Mouse (Mus musculus) intestine, embryonic 16.5 days (tissue): ENCODE measurements around the gene Fam84b. TPM values are rescaled to one million over a fixed set of nuclear protein-coding genes. Genes with fewer than 3 reads are reported as not detected.
A peak's percentile ranks its signal among the peaks of the same experiment; 100 is the strongest.

Source experiments
- ATAC-seq: fragments of 200-750 bp; cut with Nextera tagmentation; 2 replicates; pipeline ENCODE4 v1.8.0; 2017; ENCODE audit warnings: moderate TSS enrichment, moderate library complexity
- H3K27ac ChIP-seq: fragments of 300-500 bp; sonication (generic); 2 replicates; pipeline ENCODE4 v1.5.1; 2014; ENCODE audit warnings: mild to moderate bottlenecking, low read length
- H3K27me3 ChIP-seq: fragments of 300-500 bp; sonication (generic); replicated peaks from 2 replicates; pipeline ENCODE4 v1.6.1; 2014; ENCODE audit warnings: low read length, control low read depth, mixed read lengths; ENCODE audit not compliant: control insufficient read depth, insufficient read depth
- H3K36me3 ChIP-seq: fragments of 300-500 bp; sonication (generic); 2 replicates; pipeline ENCODE4 v1.6.1; 2014; ENCODE audit warnings: low read length, control low read depth; ENCODE audit not compliant: control insufficient read depth, insufficient read depth
- H3K4me1 ChIP-seq: fragments of 300-500 bp; sonication (generic); 2 replicates; pipeline ENCODE4 v1.6.1; 2014; ENCODE audit warnings: low read length, control low read depth, mixed read lengths; ENCODE audit not compliant: control insufficient read depth, insufficient read depth
- H3K4me2 ChIP-seq: fragments of 300-500 bp; sonication (generic); 2 replicates; pipeline ENCODE4 v1.6.1; 2014; ENCODE audit warnings: low read depth, low read length, control low read depth
- H3K4me3 ChIP-seq: fragments of 300-500 bp; sonication (generic); 2 replicates; pipeline ENCODE4 v1.5.1; 2014; ENCODE audit warnings: mild to moderate bottlenecking, low read length
- H3K9ac ChIP-seq: fragments of 300-500 bp; sonication (generic); 2 replicates; pipeline ENCODE4 v1.6.1; 2014; ENCODE audit warnings: low read depth, low read length
- H3K9me3 ChIP-seq: fragments of 300-500 bp; sonication (generic); 2 replicates; pipeline ENCODE4 v1.6.1; 2016; ENCODE audit warnings: low read length, control low read depth; ENCODE audit not compliant: control insufficient read depth
- WGBS: fragments of 180-500 bp; shearing (Covaris S2); extraction: QIAGEN DNeasy Blood & Tissue Kit; methylation state at CpG from one replicate; pipeline ENCODE4 v1.1.7; 2014; 5-methylcytosine and 5-hydroxymethylcytosine counted together
- polyA plus RNA-seq: library from polyadenylated mRNA; unstranded; fragments of >200 nt; fragmentation: Nextera tagmentation; extraction: Ambion mirVana; gene quantifications from 2 replicates; pipeline ENCODE4 v1.2.1, GENCODE M21; 2015

Fam84b gene
- 47.8 and 61.2 TPM in 2 replicates for polyA plus RNA-seq

DNA sequence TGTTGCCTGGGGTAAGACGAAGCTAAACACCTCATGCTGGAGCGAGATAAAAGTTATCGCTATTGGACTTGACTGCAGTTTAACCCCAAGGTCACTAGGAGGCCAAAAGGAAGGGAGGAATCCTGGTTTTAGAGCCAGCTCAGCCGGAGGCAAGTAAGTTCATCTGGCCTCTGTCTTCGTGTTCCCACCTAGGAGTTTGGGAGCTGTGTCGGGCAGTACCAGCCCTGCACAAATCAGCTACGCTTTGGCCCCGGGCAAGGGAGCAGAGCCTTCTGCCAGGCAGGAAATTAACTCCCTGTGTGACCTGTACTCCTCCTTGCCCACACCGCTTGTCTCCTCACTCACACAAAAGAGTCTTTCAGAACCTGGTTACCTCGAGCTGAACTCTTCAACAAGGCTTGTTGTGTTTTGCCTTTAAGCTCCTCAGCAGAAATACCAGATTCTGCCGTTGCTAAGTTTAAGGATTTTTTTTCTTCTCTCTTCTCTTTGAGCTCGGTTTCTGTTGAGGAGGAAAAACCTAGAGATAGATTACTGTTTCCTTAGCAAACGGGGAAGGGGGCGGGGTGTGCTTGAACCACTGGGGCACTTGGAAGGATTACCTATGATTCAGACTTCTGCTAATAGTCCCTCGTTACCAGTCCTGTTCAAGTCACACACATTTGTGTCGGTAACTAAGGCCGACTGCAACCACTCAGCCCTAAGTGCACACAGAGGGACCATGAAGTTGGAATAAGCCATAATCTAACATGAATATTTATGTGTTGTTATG is at the start of gene Fam84b:
Gene Fam84b (minus strand): TSS at position 548 of the 769 bp plus-strand sequence.
- Histone ChIP-seq H3K36me3 (no peaks in the 10 kb centered on the region), H3K4me2 (peak within 1 kb of the TSS; percentile 37), H3K27ac (peak within 1 kb of the TSS; percentile 21; the same call in 1 of the 2 replicates), H3K9ac (no peak within 1 kb of the TSS), H3K27me3 (no peaks in the 10 kb centered on the region), H3K9me3 (no peaks in the 10 kb centered on the region), H3K4me1 (peaks cover 10% of the 10 kb centered on the region), H3K4me3 (no peak within 1 kb of the TSS)
- 23% methylated on average over 17 of the region's 17 CpGs for WGBS
- ATAC-seq: peak; percentile 74

DNA sequence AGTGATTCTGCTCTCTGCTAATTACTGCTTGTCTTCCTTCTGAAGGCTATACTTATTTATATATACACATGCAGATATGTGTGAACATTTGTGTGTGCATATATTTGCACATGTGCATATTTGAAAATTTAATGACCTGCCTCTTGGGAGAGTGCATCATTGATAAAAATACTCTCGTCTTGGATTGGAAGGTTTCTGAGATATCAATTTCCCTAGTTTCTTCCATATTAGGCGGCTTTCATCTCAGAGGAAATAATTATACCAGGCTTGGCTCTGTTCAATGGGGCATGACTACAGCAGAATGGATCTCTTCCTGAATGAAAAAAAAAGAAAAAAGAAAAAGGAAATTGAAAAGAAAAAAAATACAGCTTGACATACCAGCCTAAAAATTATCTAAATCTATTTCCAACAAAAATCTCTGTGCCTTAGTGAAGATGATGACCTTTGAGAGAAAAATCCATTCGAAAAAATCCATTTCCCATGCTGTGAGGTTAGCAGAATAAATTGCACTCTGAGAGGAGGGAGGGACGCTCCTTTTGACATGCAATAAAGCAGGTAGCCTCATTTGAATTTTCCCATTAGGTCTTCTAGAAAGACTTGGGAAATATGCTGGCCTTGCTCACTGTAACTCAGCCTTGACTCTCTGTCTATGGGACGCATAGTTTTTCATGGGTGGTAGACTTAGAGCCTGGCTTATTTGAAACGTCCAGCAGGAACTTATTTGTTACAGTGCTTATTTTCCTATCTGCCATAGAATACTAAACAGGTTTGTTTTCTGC is 44.8 kb upstream of the Fam84b start:
- Histone ChIP-seq H3K36me3 (no peaks in the 10 kb centered on the region), H3K4me1 (no peaks in the 10 kb centered on the region), H3K9ac (no peak overlapping the region), H3K27me3 (no peaks in the 10 kb centered on the region), H3K4me3 (no peak overlapping the region), H3K9me3 (no peaks in the 10 kb centered on the region), H3K4me2 (no peak overlapping the region), H3K27ac (no peak overlapping the region)
- ATAC-seq: no peak
- 66% methylated on average over 6 of the region's 6 CpGs for WGBS

DNA sequence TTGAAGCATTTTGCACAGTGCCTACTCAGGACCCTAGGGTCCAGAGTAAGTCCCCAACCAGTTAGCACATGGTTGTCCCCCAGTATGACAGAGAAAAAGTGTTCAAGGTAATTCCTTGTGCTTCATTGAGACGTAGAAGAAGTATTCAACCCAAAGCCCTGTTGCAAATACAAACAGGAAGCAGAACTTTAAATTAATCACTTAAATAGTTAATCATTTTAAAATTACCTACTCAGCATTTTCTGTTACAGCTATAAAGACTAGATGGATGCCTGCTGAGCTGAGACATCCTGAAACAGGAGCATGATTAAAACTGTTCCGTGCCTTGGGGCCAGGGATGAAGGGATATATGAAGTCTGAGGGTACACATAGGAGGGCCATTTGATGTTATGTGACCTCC is 42.5 kb upstream of the Fam84b start:
- Histone ChIP-seq H3K27ac (no peak overlapping the region), H3K4me1 (no peaks in the 10 kb centered on the region), H3K27me3 (no peaks in the 10 kb centered on the region), H3K36me3 (no peaks in the 10 kb centered on the region), H3K4me3 (no peak overlapping the region), H3K4me2 (no peak overlapping the region), H3K9me3 (no peaks in the 10 kb centered on the region), H3K9ac (no peak overlapping the region)
- ATAC-seq: no peak
- 81% methylated on average over 2 of the region's 2 CpGs for WGBS

DNA sequence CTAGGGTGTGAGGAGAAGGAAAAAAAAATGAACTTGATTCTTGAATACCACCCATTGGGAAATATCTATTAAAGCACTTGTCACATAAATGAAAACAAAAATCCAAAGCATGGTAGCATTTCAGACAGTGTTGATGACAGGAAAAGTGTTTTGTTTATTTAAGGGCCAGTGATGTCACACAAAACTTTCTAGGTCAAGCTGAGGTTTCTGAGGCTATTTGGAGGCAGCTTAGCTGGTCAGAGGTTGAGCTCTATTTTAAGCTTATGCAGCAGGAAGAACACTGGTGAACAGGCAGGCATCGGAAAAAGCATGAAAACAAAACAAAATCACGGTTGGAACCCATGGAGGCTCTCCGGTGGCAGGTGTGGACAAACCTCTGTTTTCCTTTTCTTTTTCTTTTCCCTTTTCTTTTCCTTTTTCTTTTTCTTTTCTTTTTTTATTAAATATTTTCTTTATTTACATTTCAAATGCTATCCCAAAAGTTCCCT is 39.4 kb upstream of the Fam84b start:
- Histone ChIP-seq H3K27ac (no peak overlapping the region), H3K9me3 (no peaks in the 10 kb centered on the region), H3K4me2 (no peak overlapping the region), H3K4me3 (no peak overlapping the region), H3K36me3 (no peaks in the 10 kb centered on the region), H3K9ac (no peak overlapping the region), H3K4me1 (no peaks in the 10 kb centered on the region), H3K27me3 (no peaks in the 10 kb centered on the region)
- ATAC-seq: no peak
- 52% methylated on average over 3 of the region's 3 CpGs for WGBS

DNA sequence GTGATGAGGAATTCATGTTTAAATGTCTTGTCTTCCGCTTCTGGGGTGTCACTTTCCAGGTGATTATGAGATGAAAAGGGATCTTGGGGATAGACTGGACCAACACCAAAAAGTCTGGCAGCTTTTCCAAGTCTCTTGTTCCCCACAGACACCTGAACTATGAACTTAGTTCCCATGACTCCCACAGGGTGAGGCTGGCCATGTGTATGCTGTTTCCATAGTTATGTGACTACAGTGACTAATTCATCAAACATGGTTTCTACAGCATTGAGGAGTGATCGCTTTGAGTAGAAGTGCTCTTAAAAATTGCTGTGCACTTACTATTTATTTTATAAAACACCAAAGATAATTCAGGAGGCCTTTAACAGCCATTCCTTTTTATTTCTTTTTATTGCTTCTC is 35.1 kb upstream of the Fam84b start:
- Histone ChIP-seq H3K4me1 (no peaks in the 10 kb centered on the region), H3K36me3 (no peaks in the 10 kb centered on the region), H3K9me3 (no peaks in the 10 kb centered on the region), H3K4me2 (no peak overlapping the region), H3K27ac (no peak overlapping the region), H3K9ac (no peak overlapping the region), H3K4me3 (no peak overlapping the region), H3K27me3 (no peaks in the 10 kb centered on the region)
- 63% methylated on average over 2 of the region's 2 CpGs for WGBS
- peak; percentile 79 for ATAC-seq

DNA sequence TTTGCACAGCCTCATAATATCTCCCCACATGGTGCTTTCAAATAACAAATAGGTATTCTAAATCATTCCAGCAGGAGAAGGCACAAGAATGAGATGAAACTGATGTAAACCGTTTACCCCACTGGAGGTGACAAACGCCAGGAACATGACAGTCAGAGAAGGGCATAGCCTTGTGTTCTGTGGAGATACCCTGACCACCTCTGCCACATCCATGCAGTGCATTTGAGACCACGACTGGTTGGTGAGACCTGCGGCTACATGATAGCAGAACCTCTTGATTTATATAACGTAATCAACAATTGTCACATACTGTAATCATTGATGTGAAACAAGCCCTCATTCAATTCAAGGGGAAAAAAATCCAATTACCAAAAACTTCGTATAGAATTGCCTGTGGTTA is 22.1 kb upstream of the Fam84b start:
- Histone ChIP-seq H3K27ac (no peak overlapping the region), H3K27me3 (no peaks in the 10 kb centered on the region), H3K9me3 (no peaks in the 10 kb centered on the region), H3K4me2 (no peak overlapping the region), H3K36me3 (no peaks in the 10 kb centered on the region), H3K4me3 (no peak overlapping the region), H3K4me1 (no peaks in the 10 kb centered on the region), H3K9ac (no peak overlapping the region)
- no peak for ATAC-seq
- 82% methylated on average over 6 of the region's 6 CpGs for WGBS

DNA sequence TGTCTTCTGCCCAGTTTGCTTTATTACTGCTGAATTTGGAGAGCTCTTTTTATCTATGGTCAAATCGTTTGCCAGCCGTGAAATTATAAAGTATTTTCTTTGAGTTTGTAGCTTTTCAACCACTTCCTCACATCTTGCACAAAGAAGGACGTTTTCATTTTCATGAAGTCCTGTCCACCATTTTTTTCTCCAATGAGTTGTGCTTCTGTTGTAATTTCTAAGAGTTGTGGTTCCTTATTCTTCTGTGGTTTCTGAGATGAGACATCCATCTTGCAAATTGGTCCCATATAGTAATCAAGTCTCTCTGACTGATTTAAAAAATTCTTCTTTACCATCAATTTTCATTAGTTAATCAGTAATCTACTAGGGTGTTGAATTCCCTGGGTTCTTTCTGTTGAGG is 8.8 kb upstream of the Fam84b start:
- Histone ChIP-seq H3K36me3 (no peaks in the 10 kb centered on the region), H3K9me3 (no peaks in the 10 kb centered on the region), H3K4me2 (no peak overlapping the region), H3K4me3 (no peak overlapping the region), H3K9ac (no peak overlapping the region), H3K27ac (no peak overlapping the region), H3K4me1 (no peaks in the 10 kb centered on the region), H3K27me3 (no peaks in the 10 kb centered on the region)
- ATAC-seq: no peak
- WGBS: 90% methylated on average over 3 of the region's 3 CpGs

DNA sequence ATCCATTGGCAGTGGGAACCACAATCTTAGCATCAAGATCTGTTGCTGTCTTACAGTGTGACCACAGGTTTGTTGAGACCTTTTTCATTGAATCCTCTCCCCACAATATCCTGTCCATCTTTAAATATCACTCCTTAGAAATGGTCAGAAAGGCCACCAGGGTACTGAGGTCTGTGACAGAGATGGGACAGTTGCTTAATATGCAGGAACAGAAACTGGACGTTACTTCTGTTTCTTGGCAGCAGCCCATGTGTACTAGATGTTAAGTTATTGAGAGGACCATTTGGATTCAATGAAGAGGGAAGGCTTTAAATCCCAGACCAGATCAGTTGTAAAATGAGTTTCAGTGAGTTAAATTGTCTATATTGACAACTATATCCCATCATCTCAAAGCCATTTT is 1.5 kb upstream of the Fam84b start:
- H3K4me3 ChIP-seq: no peak overlapping the region
- peaks cover 10% of the 10 kb centered on the region for H3K4me1 ChIP-seq
- no peaks in the 10 kb centered on the region for H3K9me3 ChIP-seq
- no peaks in the 10 kb centered on the region for H3K36me3 ChIP-seq
- H3K9ac ChIP-seq: no peak overlapping the region
- no peak overlapping the region for H3K4me2 ChIP-seq
- WGBS: 50% methylated on average over 1 of the region's 1 CpGs
- H3K27ac ChIP-seq: no peak overlapping the region
- no peaks in the 10 kb centered on the region for H3K27me3 ChIP-seq
- no peak for ATAC-seq

DNA sequence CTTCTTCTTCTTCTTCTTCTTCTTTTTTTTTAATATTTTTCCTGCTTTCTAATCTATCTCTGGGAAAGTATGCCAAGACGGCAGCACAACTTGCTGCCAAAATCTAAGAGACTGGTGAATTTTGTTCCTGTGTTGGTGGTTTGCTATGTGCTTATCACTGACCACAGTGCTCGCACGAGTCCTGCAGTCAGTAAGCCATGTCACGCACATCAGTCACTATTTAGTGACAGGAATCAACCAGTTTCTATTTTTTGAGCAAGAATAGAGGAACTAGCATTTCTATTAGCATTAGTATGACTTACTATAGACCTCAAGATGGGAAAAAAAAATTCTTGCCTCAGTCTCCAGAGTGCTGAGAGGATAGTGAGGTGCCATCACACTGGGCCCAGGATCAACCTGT is 573 bp upstream of the Fam84b start:
- WGBS: 83% methylated on average over 4 of the region's 4 CpGs

More for the DNA sequence above, 573 bp upstream of the Fam84b start:
- Histone ChIP-seq H3K9ac (no peak overlapping the region), H3K4me3 (no peak overlapping the region), H3K27ac (no peak overlapping the region), H3K4me2 (no peak overlapping the region), H3K36me3 (no peaks in the 10 kb centered on the region), H3K9me3 (no peaks in the 10 kb centered on the region), H3K4me1 (peaks cover 10% of the 10 kb centered on the region), H3K27me3 (no peaks in the 10 kb centered on the region)
- no peak for ATAC-seq
